Mouse (Mus musculus) thymus, postnatal 25 days (tissue): ENCODE data around the gene Gemin8.

Source experiments
- DNase-seq: peaks from one replicate; pipeline ENCODE4 v3.0.0; 2022

Gene Gemin8

GRCm38 (mm10) chrX:166230515-166231267, 60.4 kb downstream of the Gemin8 start:
- no peak for DNase-seq

GRCm38 (mm10) chrX:166236131-166236530, 65.9 kb downstream of the Gemin8 start:
- no peak for DNase-seq

GRCm38 (mm10) chrX:166238831-166239460, 68.7 kb downstream of the Gemin8 start, which contains the start of gene Gpm6b:
Gene Gpm6b, plus strand, starts transcription at chrX:166238911.
- DNase-seq = no peak

GRCm38 (mm10) chrX:166239520-166239919, 69.3 kb downstream of the Gemin8 start:
- no peak for DNase-seq
